Mouse (Mus musculus): ENCODE data around the gene Adgrg5. TPM values are rescaled to one million over a fixed set of nuclear protein-coding genes. Genes with fewer than 3 reads are reported as not detected.

Adgrg5 gene
- total and polyA plus RNA-seq, 2 experiments from 2014 or later = 0.11 TPM; not detected in 1

DNA sequence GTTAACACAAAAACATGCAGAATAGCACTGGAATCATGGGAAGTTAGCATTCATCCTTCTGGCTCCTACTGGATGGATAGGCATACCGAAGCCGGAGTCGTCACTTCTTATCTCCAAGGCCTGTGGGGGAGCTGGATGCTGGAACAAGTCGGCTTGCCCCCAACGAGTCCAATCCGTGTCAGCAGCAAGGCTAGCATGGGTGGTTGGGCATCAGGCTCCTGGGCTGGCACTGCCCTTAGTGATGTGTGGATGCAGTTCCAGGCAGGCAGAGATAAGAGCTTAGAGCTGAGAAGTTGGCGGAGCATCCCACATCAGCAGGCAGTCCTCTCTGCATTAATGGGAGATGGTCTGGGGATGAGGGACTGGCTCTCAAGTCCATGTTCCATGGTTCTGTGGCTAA lies 64.1 kb downstream of the Adgrg5 start:
- WGBS = 57% methylated on average over 7 of the region's 7 CpGs
- Histone ChIP-seq H3K4me2 (ENCODE audit: low read depth, low read length) (no peak overlapping the region), H3K27ac (peak overlapping the region; percentile 2; the same call in 1 of the 2 replicates), H3K4me3 (ENCODE audit: low read length) (no peak overlapping the region), H3K9me3 (ENCODE audit: low read length) (no peaks in the 10 kb centered on the region), H3K4me1 (ENCODE audit: insufficient read depth, low read length) (peaks cover 48% of the 10 kb centered on the region), H3K36me3 (ENCODE audit: insufficient read depth, low read length) (no peaks in the 10 kb centered on the region), H3K9ac (replicated peaks; ENCODE audit: low read length) (no peak overlapping the region), H3K27me3 (ENCODE audit: insufficient read depth, low read length) (no peaks in the 10 kb centered on the region)
- no peak for TF ChIP-seq CTCF (IDR thresholded peaks at IDR 0.05; ENCODE audit: low read depth)
- ATAC-seq = no peak
- no peak for DNase-seq (ENCODE audit: low spot score)

DNA sequence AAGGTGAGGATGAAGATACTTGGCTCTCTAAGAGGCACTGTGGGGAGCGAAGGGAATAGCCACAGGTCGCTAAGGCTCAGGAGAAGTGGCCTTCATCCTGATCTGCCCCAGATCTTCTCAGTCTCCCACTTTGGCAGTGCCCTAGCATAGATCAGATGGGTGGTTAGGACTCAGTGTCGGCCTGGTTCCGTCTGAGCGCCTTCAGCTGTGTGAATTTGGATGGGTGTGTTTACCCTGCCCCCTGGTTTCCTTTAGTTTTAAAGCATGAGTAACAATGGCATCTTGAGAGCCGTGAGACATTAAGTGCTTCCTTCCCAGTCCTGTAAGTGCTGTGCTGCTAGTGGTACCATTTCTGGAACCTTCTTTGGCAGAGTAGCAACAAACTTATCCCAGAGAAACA lies 65.1 kb downstream of the Adgrg5 start:
- Histone ChIP-seq H3K27ac (no peak overlapping the region), H3K4me1 (ENCODE audit: insufficient read depth, low read length) (peaks cover 48% of the 10 kb centered on the region), H3K4me2 (ENCODE audit: low read depth, low read length) (no peak overlapping the region), H3K36me3 (ENCODE audit: insufficient read depth, low read length) (no peaks in the 10 kb centered on the region), H3K4me3 (ENCODE audit: low read length) (no peak overlapping the region), H3K9me3 (ENCODE audit: low read length) (no peaks in the 10 kb centered on the region), H3K27me3 (ENCODE audit: insufficient read depth, low read length) (no peaks in the 10 kb centered on the region), H3K9ac (replicated peaks; ENCODE audit: low read length) (no peak overlapping the region)
- DNase-seq (ENCODE audit: low spot score) (no peak), ATAC-seq (no peak)
- WGBS = 83% methylated on average over 6 of the region's 6 CpGs
- no peak for TF ChIP-seq CTCF (IDR thresholded peaks at IDR 0.05; ENCODE audit: low read depth)

DNA sequence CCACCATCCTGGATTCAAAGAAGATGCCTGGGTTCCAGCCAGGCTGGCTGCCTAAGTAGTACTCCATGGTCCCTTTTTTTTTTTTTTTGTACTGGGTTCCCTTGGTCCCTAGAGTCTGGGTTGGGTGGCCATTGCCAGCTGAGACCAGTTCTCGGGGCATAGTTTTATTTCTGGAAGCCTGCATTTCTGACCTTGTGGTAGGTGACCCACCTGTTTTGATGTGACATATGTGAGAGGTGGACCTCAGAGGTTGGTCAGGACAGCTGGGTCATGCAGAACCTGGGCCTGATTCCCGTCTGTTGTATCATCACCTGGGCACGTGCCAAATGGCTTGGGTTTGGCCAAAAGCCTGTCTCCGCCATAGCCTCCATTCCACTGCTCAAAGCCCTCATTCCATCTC lies 66.2 kb downstream of the Adgrg5 start:
- TF ChIP-seq CTCF (IDR thresholded peaks at IDR 0.05; ENCODE audit: low read depth) = no peak
- DNase-seq (ENCODE audit: low spot score) (no peak), ATAC-seq (no peak)
- no peak overlapping the region for H3K9ac ChIP-seq (replicated peaks; ENCODE audit: low read length)
- no peak overlapping the region for H3K4me2 ChIP-seq (ENCODE audit: low read depth, low read length)
- H3K27me3 ChIP-seq (ENCODE audit: insufficient read depth, low read length) = no peaks in the 10 kb centered on the region
- no peaks in the 10 kb centered on the region for H3K36me3 ChIP-seq (ENCODE audit: insufficient read depth, low read length)
- H3K4me3 ChIP-seq (ENCODE audit: low read length) = no peak overlapping the region
- 69% methylated on average over 4 of the region's 4 CpGs for WGBS
- H3K27ac ChIP-seq = no peak overlapping the region
- H3K9me3 ChIP-seq (ENCODE audit: low read length) = no peaks in the 10 kb centered on the region
- H3K4me1 ChIP-seq (ENCODE audit: insufficient read depth, low read length) = peaks cover 47% of the 10 kb centered on the region

DNA sequence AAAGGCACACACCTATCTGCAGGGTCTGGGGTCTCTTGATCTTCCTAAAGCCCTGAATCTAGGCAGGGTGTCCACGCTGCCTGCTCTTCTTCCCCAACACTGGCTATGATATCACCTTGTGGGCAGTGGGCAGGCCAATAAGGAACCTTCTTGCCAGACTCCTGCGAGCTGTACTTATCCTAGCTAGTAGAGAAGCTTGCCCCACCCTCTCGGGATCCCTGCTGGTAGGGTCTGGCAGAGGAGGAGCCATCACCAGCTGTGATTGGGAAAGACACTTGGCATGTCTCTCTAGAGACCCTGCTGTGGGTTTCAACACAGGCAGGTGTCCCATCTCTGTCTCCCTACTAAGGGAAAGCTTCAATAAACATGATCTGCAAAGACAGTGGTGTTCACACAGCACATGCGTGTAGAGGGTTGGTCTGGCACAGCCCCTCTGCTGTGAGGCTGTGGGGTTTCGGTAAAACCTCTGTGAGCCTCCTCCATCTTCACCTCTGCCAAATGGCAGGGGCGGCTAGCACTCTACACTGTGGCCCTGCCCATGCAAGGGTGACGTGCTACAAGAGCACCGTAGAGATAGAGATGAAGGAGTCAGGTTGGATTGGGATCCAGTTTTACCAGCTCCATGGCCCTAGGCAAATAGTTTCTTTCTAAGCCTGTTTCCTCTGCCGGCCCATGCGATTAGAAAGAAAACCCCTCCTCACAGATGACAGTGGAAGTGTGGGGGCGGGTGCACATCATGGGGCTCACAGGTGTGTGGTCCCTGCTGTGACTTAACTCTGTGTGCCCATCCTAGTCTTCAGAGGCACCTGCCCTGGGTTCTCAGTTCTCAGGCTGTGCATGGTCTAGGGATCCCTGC lies 67.3 kb downstream of the Adgrg5 start:
- DNase-seq (ENCODE audit: low spot score) = no peak
- Histone ChIP-seq H3K9me3 (ENCODE audit: low read length) (no peaks in the 10 kb centered on the region), H3K4me1 (ENCODE audit: insufficient read depth, low read length) (peaks cover 57% of the 10 kb centered on the region), H3K36me3 (ENCODE audit: insufficient read depth, low read length) (no peaks in the 10 kb centered on the region), H3K27ac (peak overlapping the region; percentile 95), H3K4me3 (ENCODE audit: low read length) (no peak overlapping the region), H3K27me3 (ENCODE audit: insufficient read depth, low read length) (no peaks in the 10 kb centered on the region), H3K9ac (replicated peaks; ENCODE audit: low read length) (no peak overlapping the region), H3K4me2 (ENCODE audit: low read depth, low read length) (no peak overlapping the region)
- ATAC-seq = no peak
- WGBS = 62% methylated on average over 11 of the region's 11 CpGs
- no peak for TF ChIP-seq CTCF (IDR thresholded peaks at IDR 0.05; ENCODE audit: low read depth)

DNA sequence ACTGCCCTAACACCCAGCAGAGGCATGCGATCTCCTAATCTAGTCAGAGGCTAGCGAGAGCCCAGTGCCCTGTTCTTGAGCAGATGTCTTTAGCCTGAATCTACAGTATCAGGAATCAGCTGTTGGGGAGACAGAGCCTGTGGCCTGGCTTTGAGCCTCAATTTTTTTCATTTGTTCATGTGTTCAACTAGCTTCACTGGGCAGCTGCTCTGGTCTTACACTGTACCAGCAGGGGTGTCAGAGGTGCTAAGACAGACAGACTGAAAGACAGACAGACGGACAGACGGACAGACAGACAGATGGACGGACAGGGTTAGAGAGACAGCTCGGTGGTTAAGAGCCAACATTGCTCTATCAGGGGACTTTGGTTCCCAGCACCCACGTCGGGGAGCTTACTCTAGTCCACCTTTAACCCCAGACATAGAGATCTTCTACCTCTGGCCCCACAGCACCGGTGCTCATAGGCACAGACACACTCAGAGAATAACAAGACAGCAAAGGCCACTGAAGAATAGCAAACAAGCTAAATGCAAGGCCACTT lies 68.0 kb downstream of the Adgrg5 start:
- no peaks in the 10 kb centered on the region for H3K9me3 ChIP-seq (ENCODE audit: low read length)
- no peak for DNase-seq (ENCODE audit: low spot score)
- H3K4me3 ChIP-seq (ENCODE audit: low read length) = no peak overlapping the region
- no peak overlapping the region for H3K4me2 ChIP-seq (ENCODE audit: low read depth, low read length)
- H3K36me3 ChIP-seq (ENCODE audit: insufficient read depth, low read length) = no peaks in the 10 kb centered on the region
- peak overlapping the region; percentile 95 for H3K27ac ChIP-seq
- WGBS = 76% methylated on average over 9 of the region's 9 CpGs
- H3K27me3 ChIP-seq (ENCODE audit: insufficient read depth, low read length) = no peaks in the 10 kb centered on the region
- no peak for ATAC-seq
- H3K4me1 ChIP-seq (ENCODE audit: insufficient read depth, low read length) = peaks cover 56% of the 10 kb centered on the region
- H3K9ac ChIP-seq (replicated peaks; ENCODE audit: low read length) = no peak overlapping the region
- no peak for TF ChIP-seq CTCF (IDR thresholded peaks at IDR 0.05; ENCODE audit: low read depth)

DNA sequence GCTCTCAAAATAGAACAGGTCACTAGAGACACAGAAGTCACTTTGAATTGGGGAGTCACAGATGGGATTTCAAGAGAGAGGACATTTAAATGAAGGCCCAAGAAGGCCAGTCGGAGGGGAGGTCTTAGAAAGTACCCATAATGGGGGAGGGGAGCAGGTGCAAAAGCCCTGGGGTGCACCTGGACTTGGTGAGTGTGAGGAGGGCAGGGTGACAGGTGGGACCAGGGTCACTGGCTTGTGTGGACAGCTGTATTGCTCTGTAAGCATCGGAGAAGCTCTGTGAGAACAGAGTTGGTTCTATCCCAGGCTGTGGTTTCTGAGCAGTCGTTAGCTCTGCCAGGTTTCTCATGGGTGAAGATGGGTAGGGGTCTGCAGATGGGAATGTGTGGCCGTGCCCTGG lies 68.5 kb downstream of the Adgrg5 start:
- H3K27me3 ChIP-seq (ENCODE audit: insufficient read depth, low read length) = no peaks in the 10 kb centered on the region
- WGBS = 59% methylated on average over 4 of the region's 4 CpGs
- H3K4me3 ChIP-seq (ENCODE audit: low read length) = no peak overlapping the region
- peak overlapping the region; percentile 95 for H3K27ac ChIP-seq
- no peaks in the 10 kb centered on the region for H3K9me3 ChIP-seq (ENCODE audit: low read length)
- DNase-seq (ENCODE audit: low spot score) (no peak), ATAC-seq (no peak)
- 0 out of 2 replicates have a peak overlapping the region, but pooled peaks have one; percentile 14 for H3K9ac ChIP-seq (replicated peaks; ENCODE audit: low read length)
- no peak overlapping the region for H3K4me2 ChIP-seq (ENCODE audit: low read depth, low read length)
- no peaks in the 10 kb centered on the region for H3K36me3 ChIP-seq (ENCODE audit: insufficient read depth, low read length)
- TF ChIP-seq CTCF (IDR thresholded peaks at IDR 0.05; ENCODE audit: low read depth) = no peak
- peaks cover 58% of the 10 kb centered on the region for H3K4me1 ChIP-seq (ENCODE audit: insufficient read depth, low read length)

DNA sequence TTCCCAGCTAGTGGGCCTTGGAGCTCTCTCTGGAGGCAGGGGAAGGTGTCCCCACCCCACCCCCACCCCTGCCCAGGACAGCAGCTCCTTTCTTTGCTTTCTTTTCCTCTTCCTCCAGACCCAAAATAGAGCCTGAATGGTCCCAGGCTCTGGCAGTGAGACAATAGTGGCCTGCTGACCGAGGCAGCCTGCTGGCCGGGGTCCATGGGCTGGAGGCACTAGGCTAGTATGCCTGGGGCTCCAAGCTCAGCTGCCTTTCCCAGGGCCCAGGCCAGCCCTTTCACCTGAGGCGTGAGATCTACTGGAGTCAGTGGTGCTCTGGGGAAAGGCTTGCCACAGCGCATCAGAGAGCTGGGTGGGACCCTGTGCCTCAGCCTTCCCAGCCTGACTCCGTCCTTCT lies 69.0 kb downstream of the Adgrg5 start:
- 22% methylated on average over 5 of the region's 5 CpGs for WGBS
- H3K9ac ChIP-seq (replicated peaks; ENCODE audit: low read length) = 0 out of 2 replicates have a peak overlapping the region, but pooled peaks have one; percentile 21
- peak; percentile 81 for DNase-seq (ENCODE audit: low spot score)
- no peaks in the 10 kb centered on the region for H3K27me3 ChIP-seq (ENCODE audit: insufficient read depth, low read length)
- H3K9me3 ChIP-seq (ENCODE audit: low read length) = no peaks in the 10 kb centered on the region
- H3K36me3 ChIP-seq (ENCODE audit: insufficient read depth, low read length) = no peaks in the 10 kb centered on the region
- no peak overlapping the region for H3K4me3 ChIP-seq (ENCODE audit: low read length)
- peaks cover 61% of the 10 kb centered on the region for H3K4me1 ChIP-seq (ENCODE audit: insufficient read depth, low read length)
- TF ChIP-seq CTCF (IDR thresholded peaks at IDR 0.05; ENCODE audit: low read depth) = no peak
- ATAC-seq = peak; percentile 22
- H3K4me2 ChIP-seq (ENCODE audit: low read depth, low read length) = no peak overlapping the region
- peak overlapping the region; percentile 95 for H3K27ac ChIP-seq

Other genes starting within 250 kb of the Adgrg5 start
- 19.0 and 20.3 TPM in 2 replicates for gene Pllp, start 227.4 kb upstream of the Adgrg5 start, total RNA-seq (2014; rRNA removed)
- gene Pllp, start 227.4 kb upstream of the Adgrg5 start, polyA plus RNA-seq (2015; fragmentation: Nextera tagmentation; extraction: Ambion mirVana) = 18.6 and 20.6 TPM in 2 replicates
- gene Ccl22, start 178.1 kb upstream of the Adgrg5 start, total RNA-seq (2014; rRNA removed) = 0.05 TPM in 1 of 2 replicates, not detected in the other
- gene Ccl22, start 178.1 kb upstream of the Adgrg5 start, polyA plus RNA-seq (2015; fragmentation: Nextera tagmentation; extraction: Ambion mirVana) = 0.10 and 0.13 TPM in 2 replicates
- gene Cx3cl1, start 151.7 kb upstream of the Adgrg5 start, total RNA-seq (2014; rRNA removed) = 99.6 and 100 TPM in 2 replicates
- 74.1 and 87.9 TPM in 2 replicates for gene Cx3cl1, start 151.7 kb upstream of the Adgrg5 start, polyA plus RNA-seq (2015; fragmentation: Nextera tagmentation; extraction: Ambion mirVana)
- not detected in 2 replicates for gene Ccl17, start 113.2 kb upstream of the Adgrg5 start, total RNA-seq (2014; rRNA removed)
- gene Ccl17, start 113.2 kb upstream of the Adgrg5 start, polyA plus RNA-seq (2015; fragmentation: Nextera tagmentation; extraction: Ambion mirVana) = 2.7 and 4.8 TPM in 2 replicates
- 109 and 133 TPM in 2 replicates for gene Coq9, start 85.4 kb upstream of the Adgrg5 start, total RNA-seq (2014; rRNA removed)
- 54.7 and 59.2 TPM in 2 replicates for gene Coq9, start 85.4 kb upstream of the Adgrg5 start, polyA plus RNA-seq (2015; fragmentation: Nextera tagmentation; extraction: Ambion mirVana)
- 62.5 and 72.6 TPM in 2 replicates for gene Ciapin1, start 85.3 kb upstream of the Adgrg5 start, total RNA-seq (2014; rRNA removed)
- gene Ciapin1, start 85.3 kb upstream of the Adgrg5 start, polyA plus RNA-seq (2015; fragmentation: Nextera tagmentation; extraction: Ambion mirVana) = 139 and 144 TPM in 2 replicates
- 65.3 and 81.6 TPM in 2 replicates for gene Polr2c, start 66.2 kb upstream of the Adgrg5 start, total RNA-seq (2014; rRNA removed)
- 102 TPM in 2 replicates for gene Polr2c, start 66.2 kb upstream of the Adgrg5 start, polyA plus RNA-seq (2015; fragmentation: Nextera tagmentation; extraction: Ambion mirVana)
- 121 and 127 TPM in 2 replicates for gene Dok4, start 47.4 kb upstream of the Adgrg5 start, total RNA-seq (2014; rRNA removed)
- 60.8 and 66.9 TPM in 2 replicates for gene Dok4, start 47.4 kb upstream of the Adgrg5 start, polyA plus RNA-seq (2015; fragmentation: Nextera tagmentation; extraction: Ambion mirVana)
- 7.8 and 12.8 TPM in 2 replicates for gene Ccdc102a, start 5.6 kb upstream of the Adgrg5 start, total RNA-seq (2014; rRNA removed)
- gene Ccdc102a, start 5.6 kb upstream of the Adgrg5 start, polyA plus RNA-seq (2015; fragmentation: Nextera tagmentation; extraction: Ambion mirVana) = 5.5 and 6.1 TPM in 2 replicates
- 236 and 284 TPM in 2 replicates for gene Adgrg1, start 51.1 kb downstream of the Adgrg5 start, total RNA-seq (2014; rRNA removed)
- 105 TPM in 2 replicates for gene Adgrg1, start 51.1 kb downstream of the Adgrg5 start, polyA plus RNA-seq (2015; fragmentation: Nextera tagmentation; extraction: Ambion mirVana)
- gene Adgrg3, start 94.0 kb downstream of the Adgrg5 start, total RNA-seq (2014; rRNA removed) = 1.3 TPM in 2 replicates
- 0.52 and 0.54 TPM in 2 replicates for gene Adgrg3, start 94.0 kb downstream of the Adgrg5 start, polyA plus RNA-seq (2015; fragmentation: Nextera tagmentation; extraction: Ambion mirVana)
- 2.9 and 3.6 TPM in 2 replicates for gene Drc7, start 131.4 kb downstream of the Adgrg5 start, total RNA-seq (2014; rRNA removed)
- gene Drc7, start 131.4 kb downstream of the Adgrg5 start, polyA plus RNA-seq (2015; fragmentation: Nextera tagmentation; extraction: Ambion mirVana) = 3.0 and 3.3 TPM in 2 replicates
- 59.6 and 63.3 TPM in 2 replicates for gene Katnb1, start 157.5 kb downstream of the Adgrg5 start, total RNA-seq (2014; rRNA removed)
- 45.3 and 48.4 TPM in 2 replicates for gene Katnb1, start 157.5 kb downstream of the Adgrg5 start, polyA plus RNA-seq (2015; fragmentation: Nextera tagmentation; extraction: Ambion mirVana)